Mouse (Mus musculus): ENCODE measurements around the gene Trak1.

Trak1 gene

GRCm38 (mm10) chr9:121491592-121492240, 194.4 kb downstream of the Trak1 start:
- Histone ChIP-seq H3K9me3 (ENCODE audit: low read length) (no peaks in the 10 kb centered on the region; the same call in 1 of the 2 replicates), H3K36me3 (ENCODE audit: insufficient read depth, low read length) (no peaks in the 10 kb centered on the region), H3K4me3 (replicated peaks; ENCODE audit: low read length) (no peak overlapping the region), H3K27me3 (ENCODE audit: insufficient read depth, low read length) (peaks cover 75% of the 10 kb centered on the region), H3K4me1 (replicated peaks; ENCODE audit: low read depth, low read length) (peaks cover 7% of the 10 kb centered on the region)
- TF ChIP-seq POU5F1 (IDR thresholded peaks at IDR 0.05; ENCODE audit: borderline replicate concordance, low read length) (no peak), NANOG (IDR thresholded peaks at IDR 0.05; ENCODE audit: borderline replicate concordance, low read length) (no peak), CTCF (conservative IDR thresholded peaks at IDR 0.05; ENCODE audit: low read length) (no peak)

- Histone ChIP-seq H3K9me3 (ENCODE audit: low read length) (no peaks in the 10 kb centered on the region), H3K4me1 (replicated peaks; ENCODE audit: low read depth, low read length) (peaks cover 7% of the 10 kb centered on the region), H3K4me3 (replicated peaks; ENCODE audit: low read length) (peak overlapping the region; percentile 71), H3K27me3 (ENCODE audit: insufficient read depth, low read length) (peaks cover 84% of the 10 kb centered on the region), H3K36me3 (ENCODE audit: insufficient read depth, low read length) (no peaks in the 10 kb centered on the region)
- TF ChIP-seq CTCF (conservative IDR thresholded peaks at IDR 0.05; ENCODE audit: low read length) (no peak), NANOG (IDR thresholded peaks at IDR 0.05; ENCODE audit: borderline replicate concordance, low read length) (no peak), POU5F1 (IDR thresholded peaks at IDR 0.05; ENCODE audit: borderline replicate concordance, low read length) (no peak)
These were observed 196.9 kb downstream of the Trak1 start for GRCm38 (mm10) chr9:121494006-121494767.

- Histone ChIP-seq H3K4me3 (replicated peaks; ENCODE audit: low read length) (peak within 1 kb of the TSS; percentile 71), H3K27me3 (ENCODE audit: insufficient read depth, low read length) (peaks cover 75% of the 10 kb centered on the region), H3K36me3 (ENCODE audit: insufficient read depth, low read length) (no peaks in the 10 kb centered on the region), H3K4me1 (replicated peaks; ENCODE audit: low read depth, low read length) (peaks cover 7% of the 10 kb centered on the region), H3K9me3 (ENCODE audit: low read length) (no peaks in the 10 kb centered on the region)
- no peak for TF ChIP-seq CTCF (conservative IDR thresholded peaks at IDR 0.05; ENCODE audit: low read length)
- no peak for TF ChIP-seq POU5F1 (IDR thresholded peaks at IDR 0.05; ENCODE audit: borderline replicate concordance, low read length)
- TF ChIP-seq NANOG (IDR thresholded peaks at IDR 0.05; ENCODE audit: borderline replicate concordance, low read length): no peak
These were observed 198.2 kb downstream of the Trak1 start, which contains the start of gene Cck for GRCm38 (mm10) chr9:121495529-121495928. TSS of gene Cck (minus strand) at chr9:121495694.

GRCm38 (mm10) chr9:121496102-121496501, 198.8 kb downstream of the Trak1 start:
- peaks cover 7% of the 10 kb centered on the region for H3K4me1 ChIP-seq (replicated peaks; ENCODE audit: low read depth, low read length)
- H3K4me3 ChIP-seq (replicated peaks; ENCODE audit: low read length): no peak overlapping the region
- H3K9me3 ChIP-seq (ENCODE audit: low read length): no peaks in the 10 kb centered on the region
- H3K27me3 ChIP-seq (ENCODE audit: insufficient read depth, low read length): peaks cover 75% of the 10 kb centered on the region
- TF ChIP-seq NANOG (IDR thresholded peaks at IDR 0.05; ENCODE audit: borderline replicate concordance, low read length) (no peak), CTCF (conservative IDR thresholded peaks at IDR 0.05; ENCODE audit: low read length) (no peak), POU5F1 (IDR thresholded peaks at IDR 0.05; ENCODE audit: borderline replicate concordance, low read length) (no peak)
- H3K36me3 ChIP-seq (ENCODE audit: insufficient read depth, low read length): no peaks in the 10 kb centered on the region

- Histone ChIP-seq H3K27me3 (ENCODE audit: insufficient read depth, low read length) (peaks cover 6% of the 10 kb centered on the region; the same call in 1 of the 2 replicates), H3K9me3 (ENCODE audit: low read length) (no peaks in the 10 kb centered on the region), H3K36me3 (ENCODE audit: insufficient read depth, low read length) (no peaks in the 10 kb centered on the region), H3K4me3 (replicated peaks; ENCODE audit: low read length) (no peak overlapping the region), H3K4me1 (replicated peaks; ENCODE audit: low read depth, low read length) (no peaks in the 10 kb centered on the region)
- TF ChIP-seq POU5F1 (IDR thresholded peaks at IDR 0.05; ENCODE audit: borderline replicate concordance, low read length) (no peak), CTCF (conservative IDR thresholded peaks at IDR 0.05; ENCODE audit: low read length) (no peak), NANOG (IDR thresholded peaks at IDR 0.05; ENCODE audit: borderline replicate concordance, low read length) (no peak)
These were observed 208.0 kb downstream of the Trak1 start for GRCm38 (mm10) chr9:121505346-121505745.

GRCm38 (mm10) chr9:121506478-121507180, 209.3 kb downstream of the Trak1 start:
- no peak for TF ChIP-seq NANOG (IDR thresholded peaks at IDR 0.05; ENCODE audit: borderline replicate concordance, low read length)
- TF ChIP-seq POU5F1 (IDR thresholded peaks at IDR 0.05; ENCODE audit: borderline replicate concordance, low read length): no peak
- no peak for TF ChIP-seq CTCF (conservative IDR thresholded peaks at IDR 0.05; ENCODE audit: low read length)
- no peaks in the 10 kb centered on the region for H3K4me1 ChIP-seq (replicated peaks; ENCODE audit: low read depth, low read length)
- H3K27me3 ChIP-seq (ENCODE audit: insufficient read depth, low read length): peaks cover 6% of the 10 kb centered on the region; the same call in 1 of the 2 replicates
- H3K4me3 ChIP-seq (replicated peaks; ENCODE audit: low read length): no peak overlapping the region
- H3K36me3 ChIP-seq (ENCODE audit: insufficient read depth, low read length): no peaks in the 10 kb centered on the region
- H3K9me3 ChIP-seq (ENCODE audit: low read length): no peaks in the 10 kb centered on the region

- TF ChIP-seq POU5F1 (IDR thresholded peaks at IDR 0.05; ENCODE audit: borderline replicate concordance, low read length): no peak
- no peak for TF ChIP-seq NANOG (IDR thresholded peaks at IDR 0.05; ENCODE audit: borderline replicate concordance, low read length)
- TF ChIP-seq CTCF (conservative IDR thresholded peaks at IDR 0.05; ENCODE audit: low read length): no peak
- Histone ChIP-seq H3K4me3 (replicated peaks; ENCODE audit: low read length) (no peak overlapping the region), H3K36me3 (ENCODE audit: insufficient read depth, low read length) (no peaks in the 10 kb centered on the region), H3K4me1 (replicated peaks; ENCODE audit: low read depth, low read length) (no peaks in the 10 kb centered on the region), H3K27me3 (ENCODE audit: insufficient read depth, low read length) (peaks cover 3% of the 10 kb centered on the region; the same call in 1 of the 2 replicates), H3K9me3 (ENCODE audit: low read length) (no peaks in the 10 kb centered on the region)
These were observed 214.6 kb downstream of the Trak1 start for GRCm38 (mm10) chr9:121511911-121512310.

- no peak overlapping the region for H3K4me3 ChIP-seq (replicated peaks; ENCODE audit: low read length)
- H3K4me1 ChIP-seq (replicated peaks; ENCODE audit: low read depth, low read length): no peaks in the 10 kb centered on the region
- peaks cover 3% of the 10 kb centered on the region; the same call in 1 of the 2 replicates for H3K27me3 ChIP-seq (ENCODE audit: insufficient read depth, low read length)
- no peaks in the 10 kb centered on the region for H3K36me3 ChIP-seq (ENCODE audit: insufficient read depth, low read length)
- no peak for TF ChIP-seq POU5F1 (IDR thresholded peaks at IDR 0.05; ENCODE audit: borderline replicate concordance, low read length)
- TF ChIP-seq NANOG (IDR thresholded peaks at IDR 0.05; ENCODE audit: borderline replicate concordance, low read length): no peak
- TF ChIP-seq CTCF (conservative IDR thresholded peaks at IDR 0.05; ENCODE audit: low read length): no peak
- H3K9me3 ChIP-seq (ENCODE audit: low read length): no peaks in the 10 kb centered on the region
These were observed 217.2 kb downstream of the Trak1 start for GRCm38 (mm10) chr9:121514462-121514861.

Data from E14TG2a.4 (cell line).